Mouse (Mus musculus) bone marrow macrophage, adult 2 months (primary cell): ENCODE results near the gene Emc3.

Source experiments
- CTCF ChIP-seq: IDR thresholded peaks from 2 replicates; pipeline ENCODE4 v1.5.1; 2012; ENCODE audit warnings: low read depth, mild to moderate bottlenecking, low read length, moderate library complexity
- POLR2A ChIP-seq: IDR thresholded peaks from 2 replicates; pipeline ENCODE4 v1.6.1; 2012; ENCODE audit warnings: mild to moderate bottlenecking, low read depth, low read length, borderline replicate concordance

DNA sequence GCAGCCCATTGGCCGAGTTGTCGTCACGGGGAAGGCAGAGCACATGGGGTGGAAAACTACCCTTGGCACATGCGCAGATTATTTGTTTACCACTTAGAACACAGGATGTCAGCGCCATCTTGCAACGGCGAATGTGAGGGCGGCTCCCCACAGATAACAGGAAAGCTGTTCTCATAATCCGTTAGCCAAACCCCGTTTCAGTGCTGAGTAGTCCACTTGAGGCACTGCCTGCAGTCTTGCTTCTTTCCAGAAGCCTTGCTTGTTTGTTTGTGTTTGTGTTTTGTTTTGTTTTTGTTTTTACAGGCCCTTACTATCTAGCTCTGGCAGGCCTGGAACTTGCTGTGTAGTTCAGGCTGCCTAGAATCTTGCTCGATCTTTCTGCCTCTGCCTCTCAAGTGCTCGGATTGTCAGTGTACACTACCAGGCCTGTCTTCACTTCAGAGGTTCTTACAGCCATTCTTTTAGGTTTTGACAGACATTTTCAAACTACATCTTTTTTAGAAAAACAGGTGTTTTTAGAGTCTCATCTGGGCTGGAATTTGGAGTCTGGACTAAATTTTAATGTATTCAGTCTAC is 12.5 kb upstream of the Emc3 start:
- TF ChIP-seq CTCF: no peak
- no peak for TF ChIP-seq POLR2A
